Mouse (Mus musculus) right cerebral cortex, postnatal 4 days (tissue): ENCODE measurements at regions not wholly inside any gene's neighbourhood (a gene's known extent, or its start where the extent isn't known, plus 50 kb on each side); places are given as distances from the start of the nearest gene placed in this dataset.

ENCODE experiments used
- DNase-seq: peaks from one replicate; pipeline ENCODE4 v3.0.0-alpha.2; 2022

DNA sequence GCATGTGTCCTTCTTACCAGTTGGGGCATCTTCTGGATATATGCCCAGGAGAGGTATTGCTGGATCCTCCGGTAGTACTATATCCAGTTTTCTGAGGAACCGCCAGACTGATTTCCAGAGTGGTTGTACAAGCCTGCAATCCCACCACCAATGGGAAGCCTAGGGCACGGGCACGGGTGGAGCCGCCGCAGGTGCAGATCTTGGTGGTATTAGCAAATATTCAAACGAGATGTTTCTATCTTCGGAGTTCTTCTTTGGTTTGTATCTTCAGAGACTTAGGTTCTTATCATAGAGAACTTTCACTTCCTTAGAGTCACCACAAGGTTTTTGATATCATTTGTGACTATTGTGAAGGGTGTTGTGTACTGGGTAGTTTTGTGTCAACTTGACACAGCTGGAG lies 103.1 kb downstream of the Btbd35f12 start:
- DNase-seq, result peak; percentile 51
